17 mouse cellular contexts compared by ENCODE assay signal in genomic region chr11:93040816-93041215, GRCm38 (mm10). TPM values are rescaled to one million over a fixed set of nuclear protein-coding genes. Genes with fewer than 3 reads are reported as not detected.
"Had no signal": no experiment of that assay in that cellular context is flagged by ENCODE, and none has a peak within 500 bp of the region (broad histone marks: within the 10 kb centered on the region; RNA-seq: fewer than 3 reads in every experiment).

No protein-coding gene starts in this region.

- H3K4me2 ChIP-seq: lung, embryonic 15.5 days; midbrain, embryonic 11.5 days; midbrain, embryonic 13.5 days; midbrain, embryonic 15.5 days; neural tube, embryonic 12.5 days had no signal

- H3K36me3 ChIP-seq: lung, embryonic 15.5 days; midbrain, embryonic 13.5 days; midbrain, embryonic 15.5 days; neural tube, embryonic 12.5 days had no signal

- H3K27ac ChIP-seq: lung, embryonic 15.5 days; macrophage; midbrain, embryonic 13.5 days; midbrain, embryonic 15.5 days; neural tube, embryonic 12.5 days had no signal

- H3K9me3 ChIP-seq: lung, embryonic 15.5 days; megakaryocyte, embryonic 14.5 days; midbrain, embryonic 13.5 days; midbrain, embryonic 15.5 days; neural tube, embryonic 12.5 days had no signal

- H3K4me1 ChIP-seq: lung, embryonic 15.5 days; megakaryocyte, embryonic 14.5 days; midbrain, embryonic 13.5 days; midbrain, embryonic 15.5 days; neural tube, embryonic 12.5 days had no signal

- DNase-seq: lung, adult 2 months; lung, postnatal 14 days; lung, postnatal 36 days; right cerebral cortex, postnatal 14 days; thymus, adult 18-20 months; thymus, postnatal 14 days; thymus, postnatal 36 days had no signal

- H3K27me3 ChIP-seq: lung, embryonic 15.5 days; megakaryocyte, embryonic 14.5 days; midbrain, embryonic 13.5 days; midbrain, embryonic 15.5 days; neural tube, embryonic 12.5 days had no signal

- H3K4me3 ChIP-seq: lung, embryonic 15.5 days; megakaryocyte, embryonic 14.5 days; midbrain, embryonic 13.5 days; midbrain, embryonic 15.5 days; neural tube, embryonic 12.5 days had no signal

- ATAC-seq: lung, postnatal 0 days; midbrain, embryonic 13.5 days; midbrain, embryonic 15.5 days had no signal

- H3K9ac ChIP-seq: lung, embryonic 15.5 days; midbrain, embryonic 13.5 days; midbrain, embryonic 15.5 days; neural tube, embryonic 12.5 days had no signal

RNA-seq across cellular contexts. Expression of gene Car10, which starts 57.0 kb away (rescaled TPM):
- polyA plus RNA-seq: lung, adult 2 months; lung, postnatal 0 days; macrophage; spleen, adult 2 months; thymus, postnatal 0 days had no signal
